Mouse (Mus musculus) stomach, postnatal 0 days (tissue): ENCODE measurements around the gene Dgkg. TPM values are rescaled to one million over a fixed set of nuclear protein-coding genes. Genes with fewer than 3 reads are reported as not detected.
A peak's percentile ranks its signal among the peaks of the same experiment; 100 is the strongest.

ENCODE experiments used
- ATAC-seq: fragments of 200-750 bp; cut with Nextera tagmentation; 2 replicates; pipeline ENCODE4 v1.8.0; 2017; ENCODE audit not compliant: low FRiP score, low TSS enrichment
- DNase-seq: peaks from one replicate; pipeline ENCODE4 v3.0.0-alpha.2; 2016; ENCODE audit warnings: low spot score
- H3K27ac ChIP-seq: fragments of 300-500 bp; sonication (generic); replicated peaks from 2 replicates; pipeline ENCODE4 v1.5.1; 2014; ENCODE audit warnings: mild to moderate bottlenecking, control low read depth
- H3K27me3 ChIP-seq: fragments of 300-500 bp; sonication (generic); 2 replicates; pipeline ENCODE4 v1.6.1; 2014; ENCODE audit warnings: low read length; ENCODE audit not compliant: control insufficient read depth, insufficient read depth
- H3K36me3 ChIP-seq: fragments of 300-500 bp; sonication (generic); 2 replicates; pipeline ENCODE4 v1.6.1; 2014; ENCODE audit warnings: low read length, mixed read lengths; ENCODE audit not compliant: control insufficient read depth, insufficient read depth
- H3K4me1 ChIP-seq: fragments of 300-500 bp; sonication (generic); replicated peaks from 2 replicates; pipeline ENCODE4 v1.6.1; 2014; ENCODE audit warnings: antibody characterized with exemption; ENCODE audit not compliant: control insufficient read depth, insufficient read depth
- H3K4me2 ChIP-seq: fragments of 300-500 bp; sonication (generic); replicated peaks from 2 replicates; pipeline ENCODE4 v1.6.1; 2014; ENCODE audit warnings: low read depth, mild to moderate bottlenecking, control low read depth, moderate library complexity
- H3K4me3 ChIP-seq: fragments of 300-500 bp; sonication (generic); 2 replicates; pipeline ENCODE4 v1.5.1; 2014; ENCODE audit warnings: low read depth, low read length, control low read depth
- H3K9ac ChIP-seq: fragments of 300-500 bp; sonication (generic); 2 replicates; pipeline ENCODE4 v1.6.1; 2014; ENCODE audit warnings: mild to moderate bottlenecking, low read length, control low read depth, mixed read lengths
- H3K9me3 ChIP-seq: fragments of 300-500 bp; sonication (generic); 2 replicates; pipeline ENCODE4 v1.6.1; 2016; ENCODE audit warnings: low read length; ENCODE audit not compliant: control insufficient read depth
- CTCF ChIP-seq: IDR thresholded peaks from 2 replicates; pipeline ENCODE4 v1.5.1; 2016; ENCODE audit warnings: antibody characterized with exemption, low read depth, mild to moderate bottlenecking, moderate library complexity
- EP300 ChIP-seq: optimal IDR thresholded peaks from 2 replicates; pipeline ENCODE3; 2016; ENCODE audit warnings: antibody characterized with exemption
- WGBS: fragments of 180-500 bp; shearing (Covaris S2); extraction: QIAGEN DNeasy Blood & Tissue Kit; methylation state at CpG from one replicate; pipeline ENCODE4 v1.1.7; 2014; 5-methylcytosine and 5-hydroxymethylcytosine counted together
- polyA plus RNA-seq: library from polyadenylated mRNA; unstranded; fragments of >200 nt; fragmentation: Nextera tagmentation; extraction: Ambion mirVana; gene quantifications from 2 replicates; pipeline ENCODE4 v1.2.1, GENCODE M21; 2015

The Dgkg gene
- polyA plus RNA-seq, 1 experiment from 2014 or later = 0.36 TPM

- no peak overlapping the region for H3K4me3 ChIP-seq
- no peaks in the 10 kb centered on the region for H3K27me3 ChIP-seq
- DNase-seq (no peak), ATAC-seq (no peak)
- TF ChIP-seq EP300 = no peak
- peak; percentile 78 for TF ChIP-seq CTCF
- WGBS = 45% methylated on average over 8 of the region's 8 CpGs
- no peak overlapping the region for H3K4me2 ChIP-seq
- no peaks in the 10 kb centered on the region for H3K36me3 ChIP-seq
- no peaks in the 10 kb centered on the region for H3K4me1 ChIP-seq
- no peak overlapping the region for H3K9ac ChIP-seq
- H3K27ac ChIP-seq = no peak overlapping the region
- H3K9me3 ChIP-seq = no peaks in the 10 kb centered on the region
Observed at GRCm38 (mm10) chr16:22577656-22578055, 79.4 kb downstream of the Dgkg start.

GRCm38 (mm10) chr16:22574164-22574563 is 82.9 kb downstream of the Dgkg start:
- Histone ChIP-seq H3K4me3 (no peak overlapping the region), H3K36me3 (no peaks in the 10 kb centered on the region), H3K9ac (no peak overlapping the region), H3K4me2 (no peak overlapping the region), H3K4me1 (no peaks in the 10 kb centered on the region), H3K9me3 (no peaks in the 10 kb centered on the region), H3K27me3 (no peaks in the 10 kb centered on the region), H3K27ac (no peak overlapping the region)
- TF ChIP-seq CTCF (peak; percentile 53), EP300 (no peak)
- ATAC-seq (no peak), DNase-seq (no peak)
- WGBS = 56% methylated on average over 7 of the region's 7 CpGs

DNA sequence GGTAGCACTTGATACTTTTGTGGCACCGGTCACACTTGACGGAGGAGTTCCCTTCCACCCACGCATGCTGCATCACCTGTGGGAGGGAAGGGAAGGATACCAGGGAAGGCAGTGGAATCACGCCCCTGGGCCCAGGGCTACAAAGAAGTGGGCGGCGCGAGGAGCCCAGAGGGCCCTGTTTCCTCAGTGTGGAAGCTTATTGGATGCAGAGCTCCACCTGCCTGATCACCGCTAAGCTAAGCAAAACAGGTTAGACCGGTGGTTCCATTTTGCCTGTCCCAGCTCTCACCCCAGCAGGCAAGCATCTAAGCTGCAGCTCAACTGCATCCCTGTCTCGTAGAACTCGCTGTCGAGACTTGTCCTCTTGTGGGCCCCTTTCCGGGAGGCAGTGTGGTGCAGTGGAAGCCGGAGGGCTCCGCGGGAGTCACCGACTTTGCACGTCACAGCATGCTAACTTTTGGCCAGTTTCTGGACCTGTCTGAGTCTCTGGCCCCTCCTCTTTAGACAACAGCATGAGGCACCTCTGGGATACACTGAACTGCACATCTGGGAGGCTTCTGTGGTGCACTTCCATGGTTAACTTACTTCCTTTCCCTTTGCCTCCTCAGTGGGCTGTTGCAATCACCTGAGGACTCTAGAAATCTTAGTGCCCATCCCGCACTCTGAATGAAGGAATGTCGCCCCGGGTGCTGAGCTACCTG is 84.2 kb downstream of the Dgkg start:
- ATAC-seq (peak; percentile 94), DNase-seq (peak; percentile 83)
- no peaks in the 10 kb centered on the region for H3K4me1 ChIP-seq
- WGBS = 31% methylated on average over 20 of the region's 21 CpGs
- H3K9ac ChIP-seq = no peak overlapping the region
- H3K27ac ChIP-seq = no peak overlapping the region
- no peak overlapping the region; the same call in 1 of the 2 replicates for H3K4me2 ChIP-seq
- no peaks in the 10 kb centered on the region for H3K36me3 ChIP-seq
- no peaks in the 10 kb centered on the region for H3K27me3 ChIP-seq
- no peak overlapping the region for H3K4me3 ChIP-seq
- H3K9me3 ChIP-seq = no peaks in the 10 kb centered on the region
- TF ChIP-seq EP300 (no peak), CTCF (no peak; the same call in 1 of the 2 replicates)

- no peaks in the 10 kb centered on the region for H3K36me3 ChIP-seq
- H3K27me3 ChIP-seq = no peaks in the 10 kb centered on the region
- 67% methylated on average over 3 of the region's 3 CpGs for WGBS
- H3K4me2 ChIP-seq = no peak overlapping the region
- no peak overlapping the region for H3K9ac ChIP-seq
- H3K9me3 ChIP-seq = no peaks in the 10 kb centered on the region
- no peak for DNase-seq
- ATAC-seq = no peak; the same call in 1 of the 2 replicates
- TF ChIP-seq CTCF (no peak), EP300 (no peak)
- H3K27ac ChIP-seq = no peak overlapping the region
- H3K4me3 ChIP-seq = no peak overlapping the region
- no peaks in the 10 kb centered on the region for H3K4me1 ChIP-seq
Observed at GRCm38 (mm10) chr16:22564907-22565272, 92.1 kb downstream of the Dgkg start.

- 60% methylated on average over 14 of the region's 14 CpGs for WGBS
- no peak for TF ChIP-seq EP300
- peak; percentile 90 for TF ChIP-seq CTCF
- Histone ChIP-seq H3K4me2 (no peak overlapping the region), H3K27ac (no peak overlapping the region), H3K4me1 (no peaks in the 10 kb centered on the region), H3K4me3 (no peak overlapping the region), H3K36me3 (no peaks in the 10 kb centered on the region), H3K27me3 (no peaks in the 10 kb centered on the region), H3K9ac (no peak overlapping the region), H3K9me3 (no peaks in the 10 kb centered on the region)
- DNase-seq (peak; percentile 78), ATAC-seq (peak; percentile 53)
Observed at GRCm38 (mm10) chr16:22564259-22564906, 92.6 kb downstream of the Dgkg start.

GRCm38 (mm10) chr16:22563594-22563993 is 93.4 kb downstream of the Dgkg start:
- H3K9ac ChIP-seq = no peak overlapping the region
- no peak overlapping the region for H3K27ac ChIP-seq
- H3K9me3 ChIP-seq = no peaks in the 10 kb centered on the region
- H3K4me2 ChIP-seq = no peak overlapping the region
- H3K4me3 ChIP-seq = no peak overlapping the region
- no peaks in the 10 kb centered on the region for H3K36me3 ChIP-seq
- no peak for ATAC-seq
- TF ChIP-seq CTCF = no peak
- TF ChIP-seq EP300 = no peak
- H3K4me1 ChIP-seq = no peaks in the 10 kb centered on the region
- H3K27me3 ChIP-seq = no peaks in the 10 kb centered on the region
- no peak for DNase-seq
